Mouse (Mus musculus): ENCODE measurements around the gene Ptprk. TPM values are rescaled to one million over a fixed set of nuclear protein-coding genes. Genes with fewer than 3 reads are reported as not detected.
A peak's percentile ranks its signal among the peaks of the same experiment; 100 is the strongest.

Gene Ptprk
- 0.16 TPM in 1 of 2 replicates, not detected in the other for polyA plus RNA-seq (2012; ENCODE audit: insufficient read depth, low replicate concordance)

GRCm38 (mm10) chr10:28074653-28075451 lies at the start of gene Ptprk:
Gene Ptprk (plus strand): TSS chr10:28074820.
- H3K36me3 ChIP-seq (replicated peaks; ENCODE audit: low read length): no peaks in the 10 kb centered on the region
- peaks cover 3% of the 10 kb centered on the region; the same call in 1 of the 2 replicates for H3K9me3 ChIP-seq
- peak within 1 kb of the TSS; percentile 91 for H3K4me3 ChIP-seq (replicated peaks)
- peaks cover 49% of the 10 kb centered on the region for H3K27me3 ChIP-seq (replicated peaks)
- no peak for TF ChIP-seq FLI1 (IDR thresholded peaks at IDR 0.05; ENCODE audit: low read length)
- TF ChIP-seq GATA1 (IDR thresholded peaks at IDR 0.05; ENCODE audit: borderline replicate concordance, low read length): no peak
- H3K4me1 ChIP-seq: peaks cover 27% of the 10 kb centered on the region

GRCm38 (mm10) chr10:28027791-28028190 lies 46.8 kb upstream of the Ptprk start:
- Histone ChIP-seq H3K9me3 (peaks cover 6% of the 10 kb centered on the region; the same call in 1 of the 2 replicates), H3K4me1 (no peaks in the 10 kb centered on the region), H3K27me3 (replicated peaks) (no peaks in the 10 kb centered on the region), H3K4me3 (replicated peaks) (no peak overlapping the region), H3K36me3 (replicated peaks; ENCODE audit: low read length) (no peaks in the 10 kb centered on the region)
- TF ChIP-seq GATA1 (IDR thresholded peaks at IDR 0.05; ENCODE audit: borderline replicate concordance, low read length) (no peak), FLI1 (IDR thresholded peaks at IDR 0.05; ENCODE audit: low read length) (no peak)

GRCm38 (mm10) chr10:28036456-28036855 lies 38.2 kb upstream of the Ptprk start:
- no peak overlapping the region for H3K4me3 ChIP-seq (replicated peaks)
- H3K9me3 ChIP-seq: no peaks in the 10 kb centered on the region; the same call in 1 of the 2 replicates
- TF ChIP-seq GATA1 (IDR thresholded peaks at IDR 0.05; ENCODE audit: borderline replicate concordance, low read length): no peak
- TF ChIP-seq FLI1 (IDR thresholded peaks at IDR 0.05; ENCODE audit: low read length): no peak
- no peaks in the 10 kb centered on the region for H3K27me3 ChIP-seq (replicated peaks)
- H3K36me3 ChIP-seq (replicated peaks; ENCODE audit: low read length): no peaks in the 10 kb centered on the region
- H3K4me1 ChIP-seq: no peaks in the 10 kb centered on the region

GRCm38 (mm10) chr10:28054764-28055163 lies 19.9 kb upstream of the Ptprk start:
- TF ChIP-seq FLI1 (IDR thresholded peaks at IDR 0.05; ENCODE audit: low read length): no peak
- Histone ChIP-seq H3K36me3 (replicated peaks; ENCODE audit: low read length) (no peaks in the 10 kb centered on the region), H3K4me1 (no peaks in the 10 kb centered on the region), H3K4me3 (replicated peaks) (no peak overlapping the region), H3K9me3 (0 out of 2 replicates have a peak, but pooled peaks cover 2% of the 10 kb centered on the region), H3K27me3 (replicated peaks) (no peaks in the 10 kb centered on the region)

- Histone ChIP-seq H3K9me3 (0 out of 2 replicates have a peak, but pooled peaks cover 2% of the 10 kb centered on the region), H3K27me3 (replicated peaks) (no peaks in the 10 kb centered on the region), H3K36me3 (replicated peaks; ENCODE audit: low read length) (no peaks in the 10 kb centered on the region), H3K4me1 (no peaks in the 10 kb centered on the region), H3K4me3 (replicated peaks) (no peak overlapping the region)
- TF ChIP-seq GATA1 (IDR thresholded peaks at IDR 0.05; ENCODE audit: borderline replicate concordance, low read length): no peak
Measured at GRCm38 (mm10) chr10:28059222-28059621, 15.4 kb upstream of the Ptprk start.

GRCm38 (mm10) chr10:28067997-28068396 lies 6.6 kb upstream of the Ptprk start:
- Histone ChIP-seq H3K9me3 (no peaks in the 10 kb centered on the region), H3K27me3 (replicated peaks) (peaks cover 7% of the 10 kb centered on the region), H3K4me3 (replicated peaks) (no peak overlapping the region), H3K36me3 (replicated peaks; ENCODE audit: low read length) (no peaks in the 10 kb centered on the region), H3K4me1 (no peaks in the 10 kb centered on the region)
- TF ChIP-seq FLI1 (IDR thresholded peaks at IDR 0.05; ENCODE audit: low read length) (no peak), GATA1 (IDR thresholded peaks at IDR 0.05; ENCODE audit: borderline replicate concordance, low read length) (no peak)

- Histone ChIP-seq H3K36me3 (replicated peaks; ENCODE audit: low read length) (no peaks in the 10 kb centered on the region), H3K4me3 (replicated peaks) (peak overlapping the region; percentile 91), H3K9me3 (peaks cover 3% of the 10 kb centered on the region; the same call in 1 of the 2 replicates), H3K4me1 (peaks cover 27% of the 10 kb centered on the region), H3K27me3 (replicated peaks) (peaks cover 49% of the 10 kb centered on the region)
- TF ChIP-seq GATA1 (IDR thresholded peaks at IDR 0.05; ENCODE audit: borderline replicate concordance, low read length) (no peak), FLI1 (IDR thresholded peaks at IDR 0.05; ENCODE audit: low read length) (no peak)
Measured at GRCm38 (mm10) chr10:28073991-28074652, 498 bp upstream of the Ptprk start.

GRCm38 (mm10) chr10:28075491-28076035 lies 943 bp downstream of the Ptprk start:
- H3K4me3 ChIP-seq (replicated peaks): peak overlapping the region; percentile 91
- TF ChIP-seq FLI1 (IDR thresholded peaks at IDR 0.05; ENCODE audit: low read length): no peak
- peaks cover 3% of the 10 kb centered on the region; the same call in 1 of the 2 replicates for H3K9me3 ChIP-seq
- H3K36me3 ChIP-seq (replicated peaks; ENCODE audit: low read length): no peaks in the 10 kb centered on the region
- peaks cover 27% of the 10 kb centered on the region for H3K4me1 ChIP-seq
- H3K27me3 ChIP-seq (replicated peaks): peaks cover 49% of the 10 kb centered on the region

GRCm38 (mm10) chr10:28076036-28076855 lies 1.6 kb downstream of the Ptprk start:
- peak overlapping the region; percentile 91 for H3K4me3 ChIP-seq (replicated peaks)
- TF ChIP-seq FLI1 (IDR thresholded peaks at IDR 0.05; ENCODE audit: low read length): no peak
- no peak for TF ChIP-seq GATA1 (IDR thresholded peaks at IDR 0.05; ENCODE audit: borderline replicate concordance, low read length)

More at GRCm38 (mm10) chr10:28076036-28076855, 1.6 kb downstream of the Ptprk start:
- H3K9me3 ChIP-seq: peaks cover 3% of the 10 kb centered on the region; the same call in 1 of the 2 replicates
- H3K4me1 ChIP-seq: peaks cover 27% of the 10 kb centered on the region
- H3K36me3 ChIP-seq (replicated peaks; ENCODE audit: low read length): no peaks in the 10 kb centered on the region
- H3K27me3 ChIP-seq (replicated peaks): peaks cover 49% of the 10 kb centered on the region

Data from megakaryocyte, embryonic 14.5 days (primary cell).